Mouse (Mus musculus) spleen, embryonic (tissue): Measurements from ENCODE around the gene Pnkd.

Experiments
- CTCF ChIA-PET: fragments of 350-600 bp; sonication (Branson Sonifier 250); formaldehyde crosslinking; loops from one replicate; lab custom pipeline; 2022; lab: Charles Lee

The Pnkd gene

GRCm38 (mm10) chr1:74277883-74278537 lies 6.7 kb upstream of the Pnkd start:
- CTCF ChIA-PET, result interaction anchor here (0.7 kb wide), 2 partner anchors 11 to 38 kb away, joined by 3 to 14 read pairs; no protein-coding TSS in a partner anchor

GRCm38 (mm10) chr1:74278538-74278937 lies 6.2 kb upstream of the Pnkd start, which contains the start of gene Gpbar1:
Gene Gpbar1 (plus strand): TSS chr1:74278550.
- CTCF ChIA-PET, result no interaction called here

- CTCF ChIA-PET, result no interaction called here
Measured at GRCm38 (mm10) chr1:74278988-74279387, 5.7 kb upstream of the Pnkd start.

- CTCF ChIA-PET, result no interaction called here
Measured at GRCm38 (mm10) chr1:74280591-74281325, 4.0 kb upstream of the Pnkd start.

GRCm38 (mm10) chr1:74281372-74281771 lies 3.4 kb upstream of the Pnkd start:
- CTCF ChIA-PET, result no interaction called here

GRCm38 (mm10) chr1:74281886-74282285 lies 2.8 kb upstream of the Pnkd start:
- CTCF ChIA-PET, result no interaction called here

GRCm38 (mm10) chr1:74282896-74283625 lies 1.7 kb upstream of the Pnkd start:
- CTCF ChIA-PET, result interaction anchor here (0.6 to 1.2 kb wide), 2 partner anchors 32 to 77 kb away, joined by 3 to 6 read pairs; no protein-coding TSS in a partner anchor

DNA sequence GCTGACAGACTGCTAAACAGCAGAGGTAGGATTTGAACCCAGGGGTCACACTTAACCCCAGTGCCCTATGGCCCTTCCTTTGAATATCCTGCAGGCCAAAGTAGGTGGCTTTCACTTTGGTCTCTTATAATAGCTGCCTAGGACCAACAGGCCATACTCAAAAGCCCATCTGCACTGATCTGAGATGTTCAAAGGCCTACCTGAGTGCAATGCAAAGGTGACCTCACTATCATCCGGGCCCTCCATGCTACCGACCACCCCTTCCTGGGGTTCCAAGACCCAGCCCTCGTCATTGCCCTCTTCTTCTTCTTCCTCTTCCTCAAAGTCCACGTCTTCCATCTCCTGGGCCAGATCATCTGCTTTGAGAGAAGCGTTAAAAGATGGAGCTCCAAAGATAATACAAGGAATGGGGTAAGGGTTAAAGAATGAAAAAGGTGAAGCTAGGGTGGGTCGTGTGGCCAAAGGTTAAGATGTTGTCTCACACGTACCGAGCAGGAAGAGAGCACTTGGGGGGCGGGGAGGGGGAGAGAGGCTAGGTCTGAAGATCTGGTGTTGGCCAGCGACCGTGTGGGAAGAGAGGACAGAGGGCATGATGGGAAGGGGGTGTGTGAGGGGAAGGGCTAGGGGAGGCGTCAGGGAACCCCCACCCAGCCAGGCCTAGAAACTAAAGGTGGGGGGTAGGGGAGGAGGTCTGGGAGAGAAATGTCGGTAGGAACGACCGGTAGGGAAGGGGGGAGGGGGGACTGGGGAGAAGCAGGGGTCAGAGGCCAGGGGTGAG lies 855 bp upstream of the Pnkd start:
- CTCF ChIA-PET, result interaction anchor here (0.6 to 1.2 kb wide), 3 partner anchors 31 to 165 kb away, joined by 3 to 7 read pairs (median 6); no protein-coding TSS in a partner anchor

DNA sequence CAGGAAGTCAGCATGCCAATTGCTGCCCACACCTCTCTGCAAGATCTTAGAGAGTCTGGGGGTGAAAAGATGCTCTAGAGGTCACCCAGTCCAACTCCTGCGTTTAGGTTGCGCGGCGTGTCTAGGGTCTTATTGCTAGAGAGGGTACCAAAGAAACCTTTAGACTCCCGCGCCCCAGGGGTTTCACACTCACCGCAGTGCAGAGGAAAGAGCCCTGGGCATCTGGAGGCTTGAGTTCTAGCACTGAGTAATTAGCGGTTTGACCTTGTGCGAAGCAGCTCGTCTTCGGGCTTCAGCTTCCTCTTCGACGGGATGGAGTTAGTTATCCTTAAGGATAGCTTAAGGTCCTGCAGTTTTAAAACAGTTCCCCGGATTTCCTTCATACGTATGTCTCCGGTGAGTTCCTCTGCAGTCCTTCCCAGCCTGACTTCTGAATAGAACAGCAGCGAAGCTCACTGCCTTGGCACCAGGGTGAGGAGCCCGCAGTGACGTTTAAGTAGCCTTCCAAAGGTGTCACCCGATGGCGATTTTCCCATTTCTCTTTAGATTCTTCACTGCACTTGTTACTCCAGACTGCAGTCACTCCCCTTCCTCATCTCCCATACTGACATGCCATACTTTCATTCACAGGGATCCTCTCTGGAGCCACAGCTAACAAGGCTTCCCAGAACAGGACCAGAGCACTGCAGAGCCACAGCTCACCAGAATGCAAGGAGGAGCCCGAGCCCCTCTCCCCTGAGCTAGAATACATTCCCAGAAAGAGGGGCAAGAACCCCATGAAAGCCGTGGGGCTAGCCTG lies 681 bp downstream of the Pnkd start:
- CTCF ChIA-PET, result no interaction called here

GRCm38 (mm10) chr1:74286869-74287607 lies 2.3 kb downstream of the Pnkd start:
- CTCF ChIA-PET, result interaction anchor here (0.6 to 0.8 kb wide), 2 partner anchors 16 to 306 kb away, joined by 3 to 5 read pairs; no protein-coding TSS in a partner anchor

- CTCF ChIA-PET, result interaction anchor here (0.6 kb wide), 1 partner anchor 10 kb away, joined by 14 read pairs; no protein-coding TSS in a partner anchor
Measured at GRCm38 (mm10) chr1:74288327-74288726, 3.6 kb downstream of the Pnkd start.

DNA sequence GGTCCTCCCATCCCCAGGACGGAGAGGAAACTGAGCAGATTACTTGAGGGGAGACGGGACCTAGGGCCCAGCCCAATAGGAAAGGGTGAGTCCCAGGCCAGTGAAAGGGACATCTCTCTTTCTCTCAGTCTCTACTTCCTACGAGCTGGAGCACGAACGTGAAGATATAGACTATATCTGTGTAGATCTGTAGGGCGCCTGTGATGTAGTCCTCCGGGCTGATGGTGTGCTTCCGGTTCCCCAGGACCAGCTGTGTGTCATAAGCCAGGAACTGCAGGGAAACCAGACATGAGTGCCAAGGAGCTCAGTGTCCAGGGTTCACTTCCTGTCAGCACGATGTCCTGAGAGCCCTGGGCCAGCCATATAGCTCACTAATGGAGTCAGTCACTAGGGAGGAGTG lies 4.5 kb downstream of the Pnkd start:
- CTCF ChIA-PET, result interaction anchor here (0.5 to 1.2 kb wide), 2 partner anchors 21 to 163 kb away, joined by 3 read pairs; no protein-coding TSS in a partner anchor

- CTCF ChIA-PET, result interaction anchor here (0.5 to 1.2 kb wide), 2 partner anchors 20 to 163 kb away, joined by 3 read pairs; no protein-coding TSS in a partner anchor
Measured at GRCm38 (mm10) chr1:74289740-74290139, 5.0 kb downstream of the Pnkd start.

DNA sequence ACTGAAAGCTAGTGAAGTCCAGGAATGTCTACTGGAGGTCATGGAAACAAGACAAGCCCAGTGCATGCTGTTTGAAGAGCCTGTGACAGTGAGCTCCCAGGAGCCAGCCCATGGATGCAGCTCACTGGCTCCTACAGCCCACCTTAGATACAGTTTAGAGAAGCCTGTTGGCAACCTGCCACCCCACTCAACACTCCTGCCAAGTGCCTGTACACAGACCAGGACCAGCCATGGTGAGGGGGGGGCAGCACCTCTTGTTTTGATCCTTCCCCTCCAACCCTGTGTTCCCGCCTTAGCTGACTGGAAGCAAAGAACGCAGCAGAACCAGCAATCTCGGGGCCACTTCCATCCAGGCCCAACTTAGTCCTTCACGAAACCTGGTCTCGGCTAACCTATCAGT lies 5.4 kb downstream of the Pnkd start:
- CTCF ChIA-PET, result interaction anchor here (1.2 kb wide), 1 partner anchor 162 kb away, joined by 3 read pairs; no protein-coding TSS in a partner anchor

GRCm38 (mm10) chr1:74292331-74293020 lies 7.7 kb downstream of the Pnkd start:
- CTCF ChIA-PET, result interaction anchor here (0.5 kb wide), 1 partner anchor 93 kb away, joined by 4 read pairs; no protein-coding TSS in a partner anchor

DNA sequence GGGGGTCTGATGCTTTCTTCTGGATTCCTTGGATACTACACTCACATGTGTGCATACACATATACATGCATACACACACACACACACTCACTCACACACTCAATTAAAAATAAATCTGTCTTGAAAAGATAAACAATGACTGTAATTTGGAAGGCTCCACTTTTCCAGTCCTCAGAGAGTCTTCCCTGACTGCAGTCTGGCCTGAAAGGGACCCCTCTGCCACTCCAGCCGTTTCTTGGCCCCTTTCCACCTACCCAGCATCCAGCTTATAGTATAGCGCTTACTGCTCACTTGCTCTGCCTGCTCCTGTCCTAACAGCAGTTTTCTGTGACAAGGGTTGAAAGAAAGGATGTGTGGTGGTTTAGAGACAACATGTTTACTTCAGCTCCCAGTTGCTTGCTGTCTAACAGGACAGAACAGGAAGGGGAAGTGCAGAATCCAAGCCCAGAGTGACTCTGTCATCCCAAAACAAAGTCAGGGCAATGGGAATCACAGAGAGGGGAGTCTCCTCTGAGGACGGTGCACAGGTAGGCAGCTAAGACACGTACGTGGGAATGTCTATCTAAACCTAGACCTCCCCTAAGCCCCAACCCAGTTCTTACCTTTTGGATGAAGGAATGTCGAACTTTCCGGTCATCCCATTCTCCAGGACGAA lies 8.7 kb downstream of the Pnkd start:
- CTCF ChIA-PET, result interaction anchor here (0.5 kb wide), 1 partner anchor 94 kb away, joined by 4 read pairs; no protein-coding TSS in a partner anchor

DNA sequence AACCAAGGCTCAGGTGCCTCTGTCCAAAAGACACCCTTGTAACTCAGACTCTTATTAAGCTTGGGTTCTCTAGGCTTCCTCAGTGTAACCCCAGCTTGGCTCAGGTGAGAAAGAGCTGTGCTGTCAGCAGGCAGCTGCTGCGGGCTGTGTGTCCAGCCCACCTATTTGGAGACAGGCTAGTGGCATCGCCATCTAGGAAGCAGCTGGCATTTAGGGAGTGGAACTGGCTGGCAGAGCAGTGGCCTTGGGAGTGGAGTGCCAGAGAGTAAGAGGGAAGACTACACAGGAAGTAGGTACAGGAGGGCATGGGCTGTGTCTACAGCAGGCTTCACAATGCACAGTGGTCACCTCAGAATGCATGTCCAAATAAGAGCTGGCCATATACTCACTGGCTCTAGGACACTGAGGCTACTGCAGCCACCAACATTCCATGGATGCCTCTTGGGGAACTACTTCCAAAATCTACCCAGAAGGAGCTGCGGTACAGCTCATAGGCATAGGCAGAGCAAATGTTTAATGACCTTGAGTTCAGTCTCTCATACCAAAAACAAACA lies 9.4 kb downstream of the Pnkd start:
- CTCF ChIA-PET, result no interaction called here
